Mouse (Mus musculus) liver, embryonic 14.5 days (tissue): ENCODE results near the gene D330045A20Rik. TPM values are rescaled to one million over a fixed set of nuclear protein-coding genes. Genes with fewer than 3 reads are reported as not detected.

Source experiments
- ATAC-seq: fragments of 200-750 bp; cut with Nextera tagmentation; 2 replicates; pipeline ENCODE4 v1.8.0; 2017; ENCODE audit warnings: moderate number of reproducible peaks, mild to moderate bottlenecking, moderate library complexity; ENCODE audit not compliant: insufficient read depth
- DNase-seq, 3 experiments: peaks; one replicate each; pipeline ENCODE4 v3.0.0-alpha.2; 2012 to 2013; ENCODE audit warnings: low read depth in 3 of 3, low spot score in 3 of 3
- H3K27ac ChIP-seq: fragments of 300-500 bp; sonication (generic); 2 replicates; pipeline ENCODE4 v1.5.1; 2014; ENCODE audit warnings: moderate library complexity, mild to moderate bottlenecking, control low read depth, inconsistent platforms
- H3K27me3 ChIP-seq: fragments of 300-500 bp; sonication (generic); 2 replicates; pipeline ENCODE4 v1.6.1; 2014; ENCODE audit warnings: mild to moderate bottlenecking, low read length, moderate library complexity; ENCODE audit not compliant: control insufficient read depth, insufficient read depth
- H3K36me3 ChIP-seq: fragments of 300-500 bp; sonication (generic); replicated peaks from 2 replicates; pipeline ENCODE4 v1.6.1; 2014; ENCODE audit warnings: low read depth; ENCODE audit not compliant: control insufficient read depth, insufficient read depth
- H3K4me1 ChIP-seq, 2 experiments: fragments of 200-500 bp in 1 of 2; fragments of 300-500 bp in 1 of 2; sonication (generic) in 1 of 2; replicated peaks; 2 replicates each; pipeline ENCODE4 v1.6.1; 2012 to 2014; ENCODE audit warnings: antibody characterized with exemption in 1 of 2, inconsistent platforms in 1 of 2, low read length in 1 of 2; ENCODE audit not compliant: control insufficient read depth in 2 of 2, insufficient read depth in 2 of 2
- H3K4me2 ChIP-seq: fragments of 300-500 bp; sonication (generic); 2 replicates; pipeline ENCODE4 v1.6.1; 2014; ENCODE audit warnings: low read depth, mild to moderate bottlenecking, control low read depth, moderate library complexity
- H3K4me3 ChIP-seq, 2 experiments: fragments of 200-500 bp in 1 of 2; fragments of 300-500 bp in 1 of 2; sonication (generic) in 1 of 2; 2 replicates each; pipeline ENCODE4 v1.5.1; 2012 to 2014; ENCODE audit warnings: low read depth in 2 of 2, low read length in 2 of 2, mild to moderate bottlenecking in 2 of 2, control low read depth in 1 of 2, inconsistent platforms in 1 of 2, moderate library complexity in 1 of 2; ENCODE audit not compliant: insufficient read depth in 1 of 2
- H3K9ac ChIP-seq: fragments of 300-500 bp; sonication (generic); replicated peaks from 2 replicates; pipeline ENCODE4 v1.6.1; 2014; ENCODE audit warnings: mild to moderate bottlenecking, control low read depth, moderate library complexity
- H3K9me3 ChIP-seq: fragments of 300-500 bp; sonication (generic); 2 replicates; pipeline ENCODE4 v1.6.1; 2016; ENCODE audit warnings: low read length, mixed read lengths; ENCODE audit not compliant: control insufficient read depth
- CTCF ChIP-seq: IDR thresholded peaks from 2 replicates; pipeline ENCODE4 v1.5.1; 2016; ENCODE audit warnings: antibody characterized with exemption, low read depth, control low read depth
- EP300 ChIP-seq: IDR thresholded peaks from 2 replicates; pipeline ENCODE4 v1.6.1; 2016; ENCODE audit warnings: antibody characterized with exemption, low read depth
- WGBS: fragments of 180-500 bp; shearing (Covaris S2); extraction: QIAGEN DNeasy Blood & Tissue Kit; methylation state at CpG from one replicate; pipeline ENCODE4 v1.1.7; 2014; ENCODE audit not compliant: insufficient replicate concordance; 5-methylcytosine and 5-hydroxymethylcytosine counted together
- polyA plus RNA-seq, 2 experiments: library from polyadenylated mRNA; depleted of rRNA in 1 of 2; stranded (reverse) in 1 of 2; unstranded in 1 of 2; fragments of >200 nt; fragmentation: Nextera tagmentation in 1 of 2; extraction: Ambion mirVana in 1 of 2; gene quantifications; 2 replicates each; pipeline versions ENCODE4 v1.2.1 to v1.2.3; 2012 to 2014

The D330045A20Rik gene
- polyA plus RNA-seq, 2 experiments = 0.46 to 1.2 TPM

DNA sequence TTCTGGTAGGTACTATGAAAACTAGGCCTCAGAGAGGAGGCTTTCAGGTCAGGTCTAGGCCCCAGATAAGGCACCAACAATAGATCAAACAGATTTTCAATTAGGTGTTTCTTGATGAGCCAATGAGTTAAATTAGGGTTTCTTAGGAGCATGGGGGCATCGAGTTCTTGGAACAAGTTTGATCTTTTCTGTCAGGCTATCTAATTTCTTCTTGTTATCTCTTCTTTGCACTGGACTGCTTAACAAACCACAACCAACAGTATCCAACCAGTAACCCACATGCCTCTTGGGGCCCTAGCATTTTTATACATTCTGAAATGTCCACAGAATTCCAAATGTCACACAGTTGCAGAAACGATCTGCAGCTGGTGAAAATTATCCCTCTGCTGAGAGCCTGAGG is 45.6 kb downstream of the D330045A20Rik start:
- Histone ChIP-seq H3K9me3 (no peaks in the 10 kb centered on the region), H3K27me3 (no peaks in the 10 kb centered on the region), H3K36me3 (no peaks in the 10 kb centered on the region), H3K9ac (no peak overlapping the region), H3K4me3 (no peak overlapping the region), H3K4me2 (no peak overlapping the region), H3K4me1 (peaks cover 0 to 18% of the 10 kb centered on the region in 2 experiments), H3K27ac (no peak overlapping the region)
- WGBS = 24% methylated on average over 2 of the region's 2 CpGs
- TF ChIP-seq EP300 (peak; percentile 63), CTCF (no peak)
- DNase-seq (peak in 2 of 3 experiments; percentile 9 to 27), ATAC-seq (peak; percentile 75)

DNA sequence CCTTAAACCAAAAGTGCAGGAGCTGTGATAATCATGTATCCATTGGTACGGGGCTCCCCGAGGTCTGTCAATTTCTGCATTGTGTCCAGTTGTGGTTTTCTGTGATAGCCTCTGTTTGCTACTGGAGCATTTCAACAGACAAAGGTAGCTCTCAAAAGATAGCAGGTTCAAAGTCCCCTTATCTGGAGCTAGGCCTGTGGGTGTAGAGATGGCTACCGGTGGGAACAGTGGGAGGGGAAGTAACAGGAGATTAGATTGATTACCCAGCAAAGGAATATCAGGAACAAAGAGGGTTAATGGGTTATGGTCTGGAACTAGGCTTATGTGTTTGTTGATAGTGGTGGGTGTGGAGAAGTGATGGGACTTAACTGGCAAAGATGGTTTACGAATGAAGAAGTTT is 46.8 kb downstream of the D330045A20Rik start:
- peak; percentile 64 for ATAC-seq
- WGBS = 18% methylated on average over 4 of the region's 4 CpGs

DNA sequence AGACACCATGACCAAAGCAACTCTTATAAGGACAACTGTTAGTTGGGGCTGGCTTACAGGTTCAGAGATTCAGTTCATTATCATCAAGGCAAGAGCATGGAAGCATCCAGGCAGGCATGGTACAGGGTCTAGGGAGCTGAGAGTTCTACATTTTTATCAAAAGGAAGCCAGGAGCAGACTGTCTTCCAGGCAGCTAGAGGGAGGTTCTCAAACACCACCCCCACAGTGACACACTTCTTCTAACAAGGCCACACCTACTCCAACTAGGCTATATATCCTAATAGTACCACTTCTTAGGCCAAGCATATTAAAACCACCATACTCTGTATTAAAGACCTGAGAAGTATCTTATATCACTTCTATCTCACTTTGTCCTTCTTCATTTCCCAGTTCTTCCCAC is 49.5 kb downstream of the D330045A20Rik start:
- H3K4me3 ChIP-seq = no peak overlapping the region
- DNase-seq (no peak), ATAC-seq (peak; percentile 40; the same call in 1 of the 2 replicates)
- no peaks in the 10 kb centered on the region for H3K27me3 ChIP-seq
- no peaks in the 10 kb centered on the region for H3K36me3 ChIP-seq
- TF ChIP-seq EP300 (no peak), CTCF (no peak)
- no peak overlapping the region for H3K27ac ChIP-seq
- H3K4me1 ChIP-seq = peaks cover 0 to 16% of the 10 kb centered on the region in 2 experiments
- no peak overlapping the region for H3K4me2 ChIP-seq
- no peaks in the 10 kb centered on the region for H3K9me3 ChIP-seq
- H3K9ac ChIP-seq = no peak overlapping the region

More for the DNA sequence above, 46.8 kb downstream of the D330045A20Rik start:
- DNase-seq = no peak
- H3K27me3 ChIP-seq = no peaks in the 10 kb centered on the region
- peaks cover 0 to 18% of the 10 kb centered on the region in 2 experiments for H3K4me1 ChIP-seq
- no peak overlapping the region for H3K27ac ChIP-seq
- H3K4me3 ChIP-seq = no peak overlapping the region
- H3K36me3 ChIP-seq = no peaks in the 10 kb centered on the region
- no peak overlapping the region for H3K9ac ChIP-seq
- H3K4me2 ChIP-seq = no peak overlapping the region
- TF ChIP-seq CTCF (no peak), EP300 (no peak; the same call in 1 of the 2 replicates)
- H3K9me3 ChIP-seq = no peaks in the 10 kb centered on the region

DNA sequence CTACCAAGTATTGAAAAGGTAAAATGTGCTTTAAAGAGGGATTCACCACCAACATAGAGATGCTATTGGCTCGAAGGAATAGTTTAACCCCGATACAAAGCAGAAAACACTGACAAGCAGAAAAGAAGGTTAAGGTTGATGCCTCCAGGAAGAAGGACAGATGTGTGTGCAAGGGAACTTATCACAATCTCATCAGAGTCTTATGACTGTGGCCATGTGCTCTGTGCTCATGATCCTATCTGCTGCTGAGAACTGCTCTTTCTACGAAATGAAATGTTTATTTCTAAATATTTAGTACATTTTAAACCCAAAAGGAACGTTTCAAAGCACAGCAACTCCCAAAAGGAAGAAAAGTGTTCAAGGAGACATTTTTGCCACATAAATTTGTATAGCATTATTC is 52.1 kb downstream of the D330045A20Rik start:
- Histone ChIP-seq H3K27ac (no peak overlapping the region), H3K9me3 (no peaks in the 10 kb centered on the region), H3K9ac (no peak overlapping the region), H3K4me3 (no peak overlapping the region), H3K27me3 (no peaks in the 10 kb centered on the region), H3K4me1 (peaks cover 0 to 7% of the 10 kb centered on the region in 2 experiments; a peak in 2 of 4 replicates), H3K36me3 (no peaks in the 10 kb centered on the region), H3K4me2 (no peak overlapping the region)
- ATAC-seq = no peak
- WGBS = 57% methylated on average over 4 of the region's 4 CpGs
- no peak for DNase-seq
- TF ChIP-seq EP300 (no peak), CTCF (no peak)

DNA sequence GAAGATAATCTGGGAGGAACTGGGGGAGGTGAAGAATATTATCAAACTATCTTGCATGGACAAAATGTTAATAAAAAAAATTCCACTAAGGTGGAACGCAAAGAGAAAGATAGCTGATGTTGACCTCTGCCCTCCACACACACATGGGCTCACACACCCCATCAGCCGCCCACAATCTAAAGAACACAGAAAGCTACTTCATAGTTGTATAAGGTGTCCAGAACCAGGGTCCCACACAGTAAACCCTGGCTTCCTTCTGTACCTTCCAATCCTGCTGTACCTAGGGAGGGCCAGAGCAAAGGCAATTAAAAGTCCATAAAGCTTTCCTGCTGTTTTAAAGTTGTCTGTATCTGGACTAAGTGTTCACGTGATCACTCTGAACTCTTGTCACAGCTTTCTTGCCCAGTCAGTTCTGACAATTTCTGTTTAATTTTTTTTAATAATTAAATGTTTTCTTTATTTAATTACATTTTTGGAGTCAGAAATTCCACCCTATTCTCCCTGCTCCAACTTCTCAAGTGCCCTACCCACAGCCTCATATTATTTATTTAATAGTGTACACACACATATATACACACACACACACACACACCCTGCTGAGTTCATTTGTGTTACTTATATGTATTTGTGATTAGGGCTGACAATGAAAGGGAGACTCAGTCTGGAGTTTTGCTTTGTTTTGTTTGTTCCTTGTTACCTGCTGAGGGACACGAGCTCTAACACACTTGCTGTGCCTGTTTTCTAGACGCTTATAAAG is 57.7 kb downstream of the D330045A20Rik start:
- Histone ChIP-seq H3K4me3 (no peak overlapping the region), H3K9me3 (no peaks in the 10 kb centered on the region), H3K4me1 (peaks cover 0 to 6% of the 10 kb centered on the region in 2 experiments; a peak in 1 of 4 replicates), H3K36me3 (no peaks in the 10 kb centered on the region), H3K27me3 (no peaks in the 10 kb centered on the region), H3K9ac (no peak overlapping the region), H3K4me2 (no peak overlapping the region), H3K27ac (no peak overlapping the region)
- WGBS = 55% methylated on average over 5 of the region's 5 CpGs
- ATAC-seq = peak; percentile 52; the same call in 1 of the 2 replicates
- no peak for DNase-seq
- TF ChIP-seq EP300 (no peak), CTCF (no peak)
